Mouse (Mus musculus) common myeloid progenitor, adult 5-6 weeks (primary cell): ENCODE measurements around the gene Cabp1. TPM values are rescaled to one million over a fixed set of nuclear protein-coding genes. Genes with fewer than 3 reads are reported as not detected.
A peak's percentile ranks its signal among the peaks of the same experiment; 100 is the strongest.

ENCODE experiments used
- ATAC-seq: replicated peaks from 2 replicates; pipeline ENCODE4 v1.8.0; 2016; ENCODE audit warnings: low read depth, mild to moderate bottlenecking, moderate TSS enrichment, inconsistent platforms; ENCODE audit not compliant: poor library complexity, severe bottlenecking
- total RNA-seq: library from RNA; stranded (forward); fragments of 200-1000, 187-1606 nt; gene quantifications from 2 replicates; pipeline ENCODE4 v1.2.3, GENCODE M21; 2017

Gene Cabp1
- total RNA-seq, 1 experiment from 2014 or later: not detected

GRCm38 (mm10) chr5:115133358-115134066, 60.7 kb downstream of the Cabp1 start:
- ATAC-seq: peak; percentile 23; the same call in 1 of the 2 replicates

DNA sequence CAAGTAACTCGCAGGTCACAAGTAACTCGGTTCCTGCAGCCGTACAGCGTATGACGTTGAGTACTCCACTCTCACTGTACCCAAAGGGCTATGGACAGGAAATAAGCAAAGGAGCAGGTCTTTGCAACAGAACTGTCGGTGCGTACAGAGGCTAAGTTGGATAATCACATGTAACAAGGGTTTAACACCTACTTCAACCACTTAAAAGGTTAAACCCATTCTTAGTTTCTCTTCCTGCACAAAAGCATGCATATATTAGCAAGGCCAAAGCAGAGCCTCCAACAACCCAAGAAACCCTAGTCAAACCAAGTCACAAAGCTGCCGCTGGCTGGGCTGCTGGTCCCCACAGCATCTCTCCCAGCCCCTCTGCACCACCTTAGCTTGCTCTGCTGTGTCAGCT, 61.7 kb downstream of the Cabp1 start:
- no peak for ATAC-seq

- ATAC-seq: no peak
Observed at GRCm38 (mm10) chr5:115129328-115129727, 64.9 kb downstream of the Cabp1 start.

DNA sequence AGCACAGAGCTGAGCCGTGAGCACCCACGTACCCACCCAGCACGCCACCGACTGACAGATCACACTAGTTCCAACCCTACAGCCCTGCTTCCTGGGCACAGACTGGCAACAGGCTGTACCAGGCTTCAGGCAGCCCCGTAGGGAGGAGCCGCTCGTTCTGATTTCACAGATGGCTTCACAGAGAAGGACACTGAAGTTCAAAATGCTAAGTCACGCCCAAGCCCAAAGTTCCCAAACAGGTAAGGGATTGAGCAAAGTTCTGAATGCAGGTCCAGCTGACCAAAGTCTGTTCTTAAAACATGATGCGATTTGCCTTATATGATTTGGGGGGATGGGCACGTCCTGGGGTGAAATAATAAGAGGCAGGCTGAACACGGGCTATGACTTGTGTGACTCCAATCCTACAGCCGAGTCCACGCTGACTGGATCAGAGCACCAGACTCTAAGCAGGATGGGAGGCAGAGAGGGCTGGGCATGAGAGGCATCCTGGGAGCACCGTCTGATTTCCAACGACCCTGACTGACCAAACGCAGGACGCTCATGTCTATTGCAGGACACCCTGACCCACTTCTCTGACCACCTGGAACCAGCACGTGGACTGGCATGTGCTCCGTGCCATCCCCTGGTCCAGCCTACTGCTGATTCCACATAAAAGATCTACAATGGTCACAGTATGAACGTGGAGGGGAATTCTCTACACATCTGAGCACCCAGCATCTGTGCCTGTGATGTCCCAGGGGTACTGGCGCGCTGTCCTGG, 66.6 kb downstream of the Cabp1 start:
- no peak for ATAC-seq

GRCm38 (mm10) chr5:115126578-115127312, 67.4 kb downstream of the Cabp1 start:
- no peak for ATAC-seq

GRCm38 (mm10) chr5:115125211-115125871, 68.8 kb downstream of the Cabp1 start:
- peak; percentile 98 for ATAC-seq

GRCm38 (mm10) chr5:115124690-115125089, 69.5 kb downstream of the Cabp1 start:
- ATAC-seq: no peak

- no peak for ATAC-seq
Observed at GRCm38 (mm10) chr5:115120978-115121377, 73.2 kb downstream of the Cabp1 start.

GRCm38 (mm10) chr5:115118961-115119570, 75.1 kb downstream of the Cabp1 start, which contains the start of gene Acads:
Gene Acads (minus strand): TSS chr5:115119346.
- peak; percentile 86 for ATAC-seq

Other genes starting within 250 kb of the Cabp1 start
- not detected in 2 replicates for gene Hnf1a, start 223.3 kb downstream of the Cabp1 start, total RNA-seq
- 30.9 and 34.4 TPM in 2 replicates for gene Sppl3, start 183.2 kb downstream of the Cabp1 start, total RNA-seq
- gene Gm10401, start 96.1 kb downstream of the Cabp1 start, total RNA-seq: 1.2 TPM in 1 of 2 replicates, not detected in the other
- 19.5 and 32.2 TPM in 2 replicates for gene Acads, start 75.0 kb downstream of the Cabp1 start, total RNA-seq
- 11.1 and 14.7 TPM in 2 replicates for gene Unc119b, start 59.4 kb downstream of the Cabp1 start, total RNA-seq
- gene Mlec, start 36.2 kb downstream of the Cabp1 start, total RNA-seq: 186 and 210 TPM in 2 replicates
- 75.6 and 104 TPM in 2 replicates for gene Pop5, start 41.5 kb upstream of the Cabp1 start, total RNA-seq
- 56.3 and 72.0 TPM in 2 replicates for gene Rnf10, start 78.5 kb upstream of the Cabp1 start, total RNA-seq
- gene Coq5, start 85.3 kb upstream of the Cabp1 start, total RNA-seq: 38.4 and 43.7 TPM in 2 replicates
- gene Dynll1, start 106.6 kb upstream of the Cabp1 start, total RNA-seq: 257 and 310 TPM in 2 replicates
- 74.3 and 92.1 TPM in 2 replicates for gene Srsf9, start 132.8 kb upstream of the Cabp1 start, total RNA-seq
- gene Gatc, start 146.8 kb upstream of the Cabp1 start, total RNA-seq: 15.0 and 19.9 TPM in 2 replicates
- 18.7 and 19.6 TPM in 2 replicates for gene Triap1, start 146.8 kb upstream of the Cabp1 start, total RNA-seq
- 79.8 and 95.6 TPM in 2 replicates for gene Cox6a1, start 154.6 kb upstream of the Cabp1 start, total RNA-seq
- gene Msi1, start 235.2 kb upstream of the Cabp1 start, total RNA-seq: not detected in 2 replicates